Mouse (Mus musculus): ENCODE results near the gene Wwc1. TPM values are rescaled to one million over a fixed set of nuclear protein-coding genes. Genes with fewer than 3 reads are reported as not detected.

The Wwc1 gene
- polyA plus RNA-seq, 1 experiment from 2014 or later, result 9.5 TPM

- H3K36me3 ChIP-seq (ENCODE audit: control insufficient read depth, insufficient read depth, low read length), result no peaks in the 10 kb centered on the region
- peak; percentile 68 for ATAC-seq (ENCODE audit: low FRiP score, low TSS enrichment)
- H3K9ac ChIP-seq (ENCODE audit: low read depth, low read length), result no peak overlapping the region
- no peak overlapping the region for H3K4me2 ChIP-seq (replicated peaks; ENCODE audit: low read depth, low read length)
- H3K27me3 ChIP-seq (ENCODE audit: control insufficient read depth, insufficient read depth, low read length), result no peaks in the 10 kb centered on the region
- H3K27ac ChIP-seq (ENCODE audit: low read depth, low read length), result no peak overlapping the region
- 53% methylated on average over 6 of the region's 6 CpGs for WGBS
- no peaks in the 10 kb centered on the region for H3K9me3 ChIP-seq (ENCODE audit: control insufficient read depth, low read length)
- H3K4me1 ChIP-seq (ENCODE audit: control insufficient read depth, insufficient read depth, low read length), result peaks cover 24% of the 10 kb centered on the region
- H3K4me3 ChIP-seq (ENCODE audit: low read length), result no peak overlapping the region
These were observed 31.9 kb downstream of the Wwc1 start for GRCm38 (mm10) chr11:35948457-35948881.

GRCm38 (mm10) chr11:35947944-35948343 lies 32.4 kb downstream of the Wwc1 start:
- ATAC-seq (ENCODE audit: low FRiP score, low TSS enrichment), result no peak
- WGBS, result 84% methylated on average over 9 of the region's 9 CpGs
- no peaks in the 10 kb centered on the region for H3K9me3 ChIP-seq (ENCODE audit: control insufficient read depth, low read length)
- no peaks in the 10 kb centered on the region for H3K27me3 ChIP-seq (ENCODE audit: control insufficient read depth, insufficient read depth, low read length)
- H3K27ac ChIP-seq (ENCODE audit: low read depth, low read length), result no peak overlapping the region
- no peak overlapping the region for H3K9ac ChIP-seq (ENCODE audit: low read depth, low read length)
- no peaks in the 10 kb centered on the region for H3K36me3 ChIP-seq (ENCODE audit: control insufficient read depth, insufficient read depth, low read length)
- no peak overlapping the region for H3K4me3 ChIP-seq (ENCODE audit: low read length)
- no peak overlapping the region for H3K4me2 ChIP-seq (replicated peaks; ENCODE audit: low read depth, low read length)
- peaks cover 24% of the 10 kb centered on the region for H3K4me1 ChIP-seq (ENCODE audit: control insufficient read depth, insufficient read depth, low read length)

- no peak overlapping the region for H3K9ac ChIP-seq (ENCODE audit: low read depth, low read length)
- no peak overlapping the region for H3K4me3 ChIP-seq (ENCODE audit: low read length)
- no peaks in the 10 kb centered on the region for H3K9me3 ChIP-seq (ENCODE audit: control insufficient read depth, low read length)
- H3K4me2 ChIP-seq (replicated peaks; ENCODE audit: low read depth, low read length), result no peak overlapping the region
- WGBS, result 33% methylated on average over 6 of the region's 6 CpGs
- no peaks in the 10 kb centered on the region for H3K36me3 ChIP-seq (ENCODE audit: control insufficient read depth, insufficient read depth, low read length)
- ATAC-seq (ENCODE audit: low FRiP score, low TSS enrichment), result no peak
- no peaks in the 10 kb centered on the region for H3K27me3 ChIP-seq (ENCODE audit: control insufficient read depth, insufficient read depth, low read length)
- H3K4me1 ChIP-seq (ENCODE audit: control insufficient read depth, insufficient read depth, low read length), result peaks cover 13% of the 10 kb centered on the region
- no peak overlapping the region for H3K27ac ChIP-seq (ENCODE audit: low read depth, low read length)
These were observed 35.1 kb downstream of the Wwc1 start for GRCm38 (mm10) chr11:35945187-35945586.

GRCm38 (mm10) chr11:35941641-35942040 lies 38.7 kb downstream of the Wwc1 start:
- Histone ChIP-seq H3K9me3 (ENCODE audit: control insufficient read depth, low read length) (no peaks in the 10 kb centered on the region), H3K27ac (ENCODE audit: low read depth, low read length) (no peak overlapping the region), H3K4me1 (ENCODE audit: control insufficient read depth, insufficient read depth, low read length) (peaks cover 13% of the 10 kb centered on the region), H3K36me3 (ENCODE audit: control insufficient read depth, insufficient read depth, low read length) (no peaks in the 10 kb centered on the region), H3K4me2 (replicated peaks; ENCODE audit: low read depth, low read length) (no peak overlapping the region), H3K9ac (ENCODE audit: low read depth, low read length) (no peak overlapping the region), H3K27me3 (ENCODE audit: control insufficient read depth, insufficient read depth, low read length) (no peaks in the 10 kb centered on the region), H3K4me3 (ENCODE audit: low read length) (no peak overlapping the region)
- no peak for ATAC-seq (ENCODE audit: low FRiP score, low TSS enrichment)
- 86% methylated on average over 3 of the region's 3 CpGs for WGBS

GRCm38 (mm10) chr11:35941064-35941463 lies 39.3 kb downstream of the Wwc1 start:
- H3K4me1 ChIP-seq (ENCODE audit: control insufficient read depth, insufficient read depth, low read length), result peaks cover 13% of the 10 kb centered on the region
- no peak overlapping the region for H3K4me2 ChIP-seq (replicated peaks; ENCODE audit: low read depth, low read length)
- no peaks in the 10 kb centered on the region for H3K27me3 ChIP-seq (ENCODE audit: control insufficient read depth, insufficient read depth, low read length)
- no peak overlapping the region for H3K27ac ChIP-seq (ENCODE audit: low read depth, low read length)
- ATAC-seq (ENCODE audit: low FRiP score, low TSS enrichment), result no peak
- no peak overlapping the region for H3K9ac ChIP-seq (ENCODE audit: low read depth, low read length)
- no peaks in the 10 kb centered on the region for H3K9me3 ChIP-seq (ENCODE audit: control insufficient read depth, low read length)
- WGBS, result 42% methylated on average over 5 of the region's 5 CpGs
- no peaks in the 10 kb centered on the region for H3K36me3 ChIP-seq (ENCODE audit: control insufficient read depth, insufficient read depth, low read length)
- H3K4me3 ChIP-seq (ENCODE audit: low read length), result no peak overlapping the region

- H3K27ac ChIP-seq (ENCODE audit: low read depth, low read length), result peak overlapping the region; percentile 79
- ATAC-seq (ENCODE audit: low FRiP score, low TSS enrichment), result peak; percentile 85
- H3K4me1 ChIP-seq (ENCODE audit: control insufficient read depth, insufficient read depth, low read length), result peaks cover 17% of the 10 kb centered on the region
- 42% methylated on average over 6 of the region's 6 CpGs for WGBS
- H3K36me3 ChIP-seq (ENCODE audit: control insufficient read depth, insufficient read depth, low read length), result no peaks in the 10 kb centered on the region
- no peak overlapping the region for H3K4me3 ChIP-seq (ENCODE audit: low read length)
- H3K9ac ChIP-seq (ENCODE audit: low read depth, low read length), result no peak overlapping the region
- H3K9me3 ChIP-seq (ENCODE audit: control insufficient read depth, low read length), result no peaks in the 10 kb centered on the region
- H3K27me3 ChIP-seq (ENCODE audit: control insufficient read depth, insufficient read depth, low read length), result no peaks in the 10 kb centered on the region
- no peak overlapping the region for H3K4me2 ChIP-seq (replicated peaks; ENCODE audit: low read depth, low read length)
These were observed 41.4 kb downstream of the Wwc1 start for GRCm38 (mm10) chr11:35938790-35939385.

GRCm38 (mm10) chr11:35935645-35936044 lies 44.7 kb downstream of the Wwc1 start:
- H3K4me1 ChIP-seq (ENCODE audit: control insufficient read depth, insufficient read depth, low read length), result peaks cover 38% of the 10 kb centered on the region
- H3K27ac ChIP-seq (ENCODE audit: low read depth, low read length), result peak overlapping the region; percentile 0; the same call in 1 of the 2 replicates
- H3K36me3 ChIP-seq (ENCODE audit: control insufficient read depth, insufficient read depth, low read length), result no peaks in the 10 kb centered on the region
- H3K27me3 ChIP-seq (ENCODE audit: control insufficient read depth, insufficient read depth, low read length), result no peaks in the 10 kb centered on the region
- H3K9ac ChIP-seq (ENCODE audit: low read depth, low read length), result no peak overlapping the region
- no peak overlapping the region for H3K4me3 ChIP-seq (ENCODE audit: low read length)
- H3K9me3 ChIP-seq (ENCODE audit: control insufficient read depth, low read length), result no peaks in the 10 kb centered on the region
- no peak for ATAC-seq (ENCODE audit: low FRiP score, low TSS enrichment)
- WGBS, result 57% methylated on average over 3 of the region's 3 CpGs
- no peak overlapping the region for H3K4me2 ChIP-seq (replicated peaks; ENCODE audit: low read depth, low read length)

GRCm38 (mm10) chr11:35935133-35935532 lies 45.2 kb downstream of the Wwc1 start:
- Histone ChIP-seq H3K4me2 (replicated peaks; ENCODE audit: low read depth, low read length) (no peak overlapping the region), H3K4me3 (ENCODE audit: low read length) (no peak overlapping the region), H3K36me3 (ENCODE audit: control insufficient read depth, insufficient read depth, low read length) (no peaks in the 10 kb centered on the region), H3K27me3 (ENCODE audit: control insufficient read depth, insufficient read depth, low read length) (no peaks in the 10 kb centered on the region), H3K9me3 (ENCODE audit: control insufficient read depth, low read length) (no peaks in the 10 kb centered on the region), H3K9ac (ENCODE audit: low read depth, low read length) (no peak overlapping the region), H3K27ac (ENCODE audit: low read depth, low read length) (no peak overlapping the region), H3K4me1 (ENCODE audit: control insufficient read depth, insufficient read depth, low read length) (peaks cover 35% of the 10 kb centered on the region)
- 100% methylated on average over 1 of the region's 1 CpGs for WGBS
- no peak for ATAC-seq (ENCODE audit: low FRiP score, low TSS enrichment)

GRCm38 (mm10) chr11:35933402-35934085 lies 46.8 kb downstream of the Wwc1 start:
- Histone ChIP-seq H3K9me3 (ENCODE audit: control insufficient read depth, low read length) (no peaks in the 10 kb centered on the region), H3K4me2 (replicated peaks; ENCODE audit: low read depth, low read length) (0 out of 2 replicates have a peak overlapping the region, but pooled peaks have one; percentile 4), H3K9ac (ENCODE audit: low read depth, low read length) (no peak overlapping the region), H3K4me1 (ENCODE audit: control insufficient read depth, insufficient read depth, low read length) (peaks cover 30% of the 10 kb centered on the region), H3K27ac (ENCODE audit: low read depth, low read length) (peak overlapping the region; percentile 80), H3K27me3 (ENCODE audit: control insufficient read depth, insufficient read depth, low read length) (no peaks in the 10 kb centered on the region), H3K4me3 (ENCODE audit: low read length) (no peak overlapping the region), H3K36me3 (ENCODE audit: control insufficient read depth, insufficient read depth, low read length) (no peaks in the 10 kb centered on the region)
- WGBS, result 21% methylated on average over 14 of the region's 14 CpGs
- ATAC-seq (ENCODE audit: low FRiP score, low TSS enrichment), result 0 out of 2 replicates have a peak, but pooled peaks have one; percentile 32

Measured in kidney, embryonic 14.5 days (tissue).